Mouse (Mus musculus) bone marrow macrophage, adult 2 months (primary cell): ENCODE results near the gene Fam228a. TPM values are rescaled to one million over a fixed set of nuclear protein-coding genes. Genes with fewer than 3 reads are reported as not detected.
"Not testable (repeated sequence)": the region's sequence is repeated elsewhere in the genome, so short reads cannot be mapped to it uniquely, and the experiment has no call there.

Source experiments
- H3K27ac ChIP-seq: 2 replicates; pipeline ENCODE4 v1.5.1; 2012; ENCODE audit warnings: low read depth, low read length; ENCODE audit not compliant: insufficient read depth
- H3K4me1 ChIP-seq: 2 replicates; pipeline ENCODE4 v1.6.1; 2012; ENCODE audit warnings: low read length; ENCODE audit not compliant: control insufficient read depth, insufficient read depth
- H3K4me3 ChIP-seq: 2 replicates; pipeline ENCODE4 v1.5.1; 2012; ENCODE audit warnings: mild to moderate bottlenecking, low read length, moderate library complexity; ENCODE audit not compliant: insufficient read depth
- CTCF ChIP-seq: IDR thresholded peaks from 2 replicates; pipeline ENCODE4 v1.5.1; 2012; ENCODE audit warnings: low read depth, mild to moderate bottlenecking, low read length, moderate library complexity
- POLR2A ChIP-seq: IDR thresholded peaks from 2 replicates; pipeline ENCODE4 v1.6.1; 2012; ENCODE audit warnings: mild to moderate bottlenecking, low read depth, low read length, borderline replicate concordance
- polyA plus RNA-seq: library from polyadenylated mRNA; stranded (reverse); fragments of >200 nt; gene quantifications from 2 replicates; pipeline ENCODE4 v1.2.4, GENCODE M21; 2012; ENCODE audit not compliant: missing spikeins, insufficient read depth, insufficient read length

The Fam228a gene
- polyA plus RNA-seq: not detected in 2 replicates

GRCm38 (mm10) chr12:4738031-4738576, at the start of gene Fam228a:
Fam228a (minus strand) TSS chr12:4738430.
- H3K27ac ChIP-seq: no peak within 1 kb of the TSS
- H3K4me1 ChIP-seq: no peaks in the 10 kb centered on the region
- no peak within 1 kb of the TSS for H3K4me3 ChIP-seq
- TF ChIP-seq CTCF (no peak), POLR2A (no peak)

DNA sequence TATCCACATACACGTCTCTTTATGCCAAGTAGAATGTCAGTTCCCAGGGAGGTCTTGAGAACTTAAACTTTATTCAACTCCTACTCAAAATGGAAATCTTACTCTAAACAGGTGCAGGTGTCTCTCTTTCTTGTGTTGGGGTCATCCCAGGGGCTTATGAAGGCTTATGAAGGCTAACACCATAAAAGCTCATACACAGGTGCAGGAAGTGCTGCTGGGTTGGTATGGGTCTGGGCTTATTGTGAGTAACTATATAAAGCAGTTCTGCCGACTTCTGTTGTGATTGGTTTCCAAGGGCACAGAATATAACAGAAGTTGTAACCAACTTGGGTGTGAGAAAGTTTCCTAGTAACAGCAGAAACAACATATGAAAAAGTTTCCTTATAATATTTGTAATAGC, 46.2 kb upstream of the Fam228a start:
- no peaks in the 10 kb centered on the region for H3K4me1 ChIP-seq

GRCm38 (mm10) chr12:4783598-4783997, 45.4 kb upstream of the Fam228a start:
- H3K4me3 ChIP-seq: no peak overlapping the region
- no peak overlapping the region for H3K27ac ChIP-seq
- TF ChIP-seq POLR2A: no peak
- H3K4me1 ChIP-seq: no peaks in the 10 kb centered on the region

More for the DNA sequence above, 46.2 kb upstream of the Fam228a start:
- Histone ChIP-seq H3K27ac (no peak overlapping the region), H3K4me3 (no peak overlapping the region)
- no peak for TF ChIP-seq CTCF
- TF ChIP-seq POLR2A: no peak

DNA sequence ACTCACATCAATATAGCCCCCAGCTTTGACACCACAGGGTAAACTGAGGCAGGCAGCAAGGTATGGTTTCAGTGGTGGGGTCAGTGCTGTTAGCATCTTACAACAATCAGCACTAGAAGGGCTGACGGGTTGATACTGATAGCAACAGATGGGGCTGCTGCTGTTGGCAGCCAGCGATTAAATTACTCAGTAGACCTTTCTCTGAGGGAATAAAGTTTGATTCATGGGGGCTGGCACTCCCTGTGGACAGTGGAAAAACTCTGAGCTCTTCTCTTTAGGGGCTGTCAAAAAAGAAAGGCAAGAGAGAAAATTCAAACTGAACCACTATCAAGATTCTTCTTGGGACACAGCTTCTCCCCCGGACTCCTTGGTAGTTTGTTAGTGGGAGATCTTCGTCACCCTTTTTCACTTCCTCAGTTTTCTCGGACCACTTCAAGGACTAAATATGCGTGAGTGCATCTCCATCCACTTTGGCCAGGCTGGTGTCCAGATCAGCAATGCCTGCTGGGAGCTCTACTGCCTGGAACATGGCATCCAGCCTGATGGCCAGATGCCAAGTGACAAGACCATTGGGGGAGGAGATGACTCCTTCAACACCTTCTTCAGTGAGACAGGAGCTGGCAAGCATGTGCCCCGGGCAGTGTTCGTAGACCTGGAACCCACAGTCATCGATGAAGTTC, 43.6 kb upstream of the Fam228a start:
- H3K27ac ChIP-seq, H3K4me3 ChIP-seq, H3K4me1 ChIP-seq: not testable (repeated sequence)

GRCm38 (mm10) chr12:4781270-4781669, 43.0 kb upstream of the Fam228a start:
- Histone ChIP-seq H3K4me3 (no peak overlapping the region), H3K27ac (no peak overlapping the region), H3K4me1 (no peaks in the 10 kb centered on the region)
- TF ChIP-seq CTCF: no peak
- no peak for TF ChIP-seq POLR2A

DNA sequence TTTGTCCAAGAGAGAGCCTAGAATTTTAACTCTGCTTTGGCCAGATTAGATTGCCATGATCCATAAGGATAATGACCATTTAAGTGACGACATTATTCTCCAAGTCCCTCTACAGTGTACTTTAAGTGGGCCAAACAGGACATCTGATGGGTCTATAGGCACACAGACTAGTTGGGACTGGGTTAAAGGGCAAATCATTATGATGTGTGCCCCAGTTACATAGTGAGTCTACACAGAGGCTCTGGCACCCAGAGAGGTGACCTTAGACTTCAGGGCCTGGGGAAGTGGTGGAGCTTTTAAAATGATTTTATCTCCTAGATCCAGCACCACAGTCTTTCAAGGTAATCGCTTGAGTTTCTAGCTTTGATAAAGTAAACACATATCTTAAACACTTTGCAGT, 42.0 kb upstream of the Fam228a start:
- TF ChIP-seq POLR2A (no peak), CTCF (no peak)
- Histone ChIP-seq H3K27ac (no peak overlapping the region), H3K4me1 (no peaks in the 10 kb centered on the region), H3K4me3 (no peak overlapping the region)

DNA sequence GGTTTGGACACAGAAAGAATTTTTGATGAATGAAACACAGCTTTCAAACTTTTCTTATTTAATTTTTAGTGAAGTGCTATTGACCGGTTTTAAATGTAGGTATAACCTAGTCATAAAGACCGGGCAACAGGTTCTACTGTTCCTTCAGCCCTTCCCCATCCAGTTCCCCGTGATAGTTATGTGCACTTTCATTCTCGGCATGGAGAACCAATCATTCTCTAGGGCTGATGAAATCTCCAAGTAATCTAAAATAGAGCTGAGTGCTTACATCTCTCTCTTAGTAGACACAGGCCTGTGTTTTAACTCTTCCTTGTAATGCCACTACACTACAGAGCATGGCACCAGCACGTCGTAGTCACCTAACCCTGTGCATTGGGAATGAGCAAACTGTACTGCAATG, 39.5 kb upstream of the Fam228a start:
- Histone ChIP-seq H3K27ac (no peak overlapping the region), H3K4me1 (no peaks in the 10 kb centered on the region), H3K4me3 (no peak overlapping the region)
- TF ChIP-seq CTCF (no peak), POLR2A (no peak)

DNA sequence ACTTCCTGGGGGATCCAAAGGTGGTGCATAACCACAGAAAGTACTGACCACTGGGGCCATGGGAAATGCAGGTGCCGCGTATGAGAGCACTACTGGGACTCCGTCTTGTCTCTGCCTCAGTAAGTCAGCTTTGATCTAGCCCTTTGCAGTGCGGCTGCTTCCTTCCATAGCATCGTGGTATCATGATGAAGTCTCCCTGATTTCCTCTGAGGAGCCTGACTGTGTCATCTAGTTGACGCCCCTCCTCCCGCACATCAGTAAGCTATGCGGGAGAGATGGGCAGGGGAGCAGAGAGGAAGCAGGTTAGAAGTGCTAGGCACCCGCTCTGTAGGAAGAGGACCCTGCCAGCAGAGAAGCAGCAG, 37.3 kb upstream of the Fam228a start:
- Histone ChIP-seq H3K4me1 (no peaks in the 10 kb centered on the region), H3K27ac (no peak overlapping the region), H3K4me3 (no peak overlapping the region)
- TF ChIP-seq POLR2A (no peak), CTCF (no peak)

GRCm38 (mm10) chr12:4774895-4775587, 36.8 kb upstream of the Fam228a start:
- Histone ChIP-seq H3K4me3 (no peak overlapping the region), H3K4me1 (no peaks in the 10 kb centered on the region), H3K27ac (no peak overlapping the region)
- no peak for TF ChIP-seq CTCF
- TF ChIP-seq POLR2A: no peak

GRCm38 (mm10) chr12:4769333-4769723, 31.1 kb upstream of the Fam228a start:
- TF ChIP-seq POLR2A (no peak), CTCF (no peak)
- Histone ChIP-seq H3K4me3 (peak overlapping the region; percentile 88), H3K27ac (no peak overlapping the region), H3K4me1 (no peaks in the 10 kb centered on the region)
